Mouse (Mus musculus) c-Kit-positive CD71-negative TER-119-negative erythroid progenitor cells, embryonic 14.5 days (primary cell): ENCODE measurements around the gene Zfp131.

ENCODE experiments used
- DNase-seq: peaks from one replicate; pipeline ENCODE4 v3.0.0-alpha.2; 2013; ENCODE audit warnings: low read depth

The Zfp131 gene

GRCm38 (mm10) chr13:119755141-119755547, 35.5 kb downstream of the Zfp131 start:
- no peak for DNase-seq

GRCm38 (mm10) chr13:119754635-119755020, 36.1 kb downstream of the Zfp131 start:
- DNase-seq: no peak

GRCm38 (mm10) chr13:119753859-119754634, 36.6 kb downstream of the Zfp131 start:
- no peak for DNase-seq

- no peak for DNase-seq
Observed at GRCm38 (mm10) chr13:119746930-119747329, 43.8 kb downstream of the Zfp131 start.

GRCm38 (mm10) chr13:119743470-119743869, 47.2 kb downstream of the Zfp131 start:
- DNase-seq: no peak

- DNase-seq: no peak
Observed at GRCm38 (mm10) chr13:119742711-119743415, 47.8 kb downstream of the Zfp131 start.

- DNase-seq: no peak
Observed at GRCm38 (mm10) chr13:119741390-119742237, 49.1 kb downstream of the Zfp131 start.

- DNase-seq: no peak
Observed at GRCm38 (mm10) chr13:119731448-119731847, 59.2 kb downstream of the Zfp131 start.

GRCm38 (mm10) chr13:119729406-119729805, 61.3 kb downstream of the Zfp131 start:
- DNase-seq: no peak

GRCm38 (mm10) chr13:119727608-119728387, 62.9 kb downstream of the Zfp131 start:
- DNase-seq: no peak

GRCm38 (mm10) chr13:119724541-119724940, 66.1 kb downstream of the Zfp131 start:
- no peak for DNase-seq

- no peak for DNase-seq
Observed at GRCm38 (mm10) chr13:119723368-119723767, 67.3 kb downstream of the Zfp131 start.

- DNase-seq: no peak
Observed at GRCm38 (mm10) chr13:119722447-119722846, 68.2 kb downstream of the Zfp131 start.

- no peak for DNase-seq
Observed at GRCm38 (mm10) chr13:119716105-119716504, 74.6 kb downstream of the Zfp131 start.
